Mouse (Mus musculus) frontal cortex, postnatal 25 days (tissue): ENCODE results near the gene Gdf7.

Experiments used
- DNase-seq, 2 experiments: peaks; one replicate each; pipeline ENCODE4 v3.0.0; 2022; ENCODE audit warnings: low spot score in 2 of 2

The Gdf7 gene

GRCm38 (mm10) chr12:8298361-8299142, 3.2 kb downstream of the Gdf7 start:
- DNase-seq = no peak

- no peak for DNase-seq
These were observed 4.1 kb downstream of the Gdf7 start for GRCm38 (mm10) chr12:8297586-8298214.

GRCm38 (mm10) chr12:8296154-8296553, 5.6 kb downstream of the Gdf7 start:
- no peak for DNase-seq

DNA sequence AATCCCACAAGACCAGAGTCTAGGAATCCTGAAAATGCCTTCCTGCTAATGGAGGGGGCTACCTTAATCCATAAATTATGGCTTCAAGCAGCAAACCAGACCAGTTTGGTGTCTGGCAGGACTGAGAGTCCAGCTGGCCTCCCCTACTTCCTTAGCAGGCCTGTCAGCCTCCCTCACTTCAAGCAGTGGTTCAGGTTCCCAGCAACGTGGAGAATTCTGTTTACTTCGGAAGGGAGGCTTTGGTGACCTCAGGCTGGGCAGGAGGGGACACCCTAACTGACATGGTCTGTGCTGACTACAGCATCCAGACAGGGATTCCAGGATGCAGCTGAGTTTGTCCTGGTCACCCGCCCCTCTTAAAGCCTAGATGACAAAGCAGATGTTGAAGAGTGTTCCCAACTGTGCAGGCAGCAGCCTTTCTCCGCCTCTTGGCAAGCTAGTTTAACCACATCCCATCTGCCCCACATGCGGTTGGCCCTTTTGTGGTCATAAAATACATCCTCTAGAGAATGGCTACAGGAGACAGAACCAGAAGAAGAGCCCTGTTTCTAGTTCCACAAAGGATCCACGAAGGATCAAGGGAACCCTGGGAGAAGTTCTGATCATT, 6.3 kb downstream of the Gdf7 start:
- no peak for DNase-seq

DNA sequence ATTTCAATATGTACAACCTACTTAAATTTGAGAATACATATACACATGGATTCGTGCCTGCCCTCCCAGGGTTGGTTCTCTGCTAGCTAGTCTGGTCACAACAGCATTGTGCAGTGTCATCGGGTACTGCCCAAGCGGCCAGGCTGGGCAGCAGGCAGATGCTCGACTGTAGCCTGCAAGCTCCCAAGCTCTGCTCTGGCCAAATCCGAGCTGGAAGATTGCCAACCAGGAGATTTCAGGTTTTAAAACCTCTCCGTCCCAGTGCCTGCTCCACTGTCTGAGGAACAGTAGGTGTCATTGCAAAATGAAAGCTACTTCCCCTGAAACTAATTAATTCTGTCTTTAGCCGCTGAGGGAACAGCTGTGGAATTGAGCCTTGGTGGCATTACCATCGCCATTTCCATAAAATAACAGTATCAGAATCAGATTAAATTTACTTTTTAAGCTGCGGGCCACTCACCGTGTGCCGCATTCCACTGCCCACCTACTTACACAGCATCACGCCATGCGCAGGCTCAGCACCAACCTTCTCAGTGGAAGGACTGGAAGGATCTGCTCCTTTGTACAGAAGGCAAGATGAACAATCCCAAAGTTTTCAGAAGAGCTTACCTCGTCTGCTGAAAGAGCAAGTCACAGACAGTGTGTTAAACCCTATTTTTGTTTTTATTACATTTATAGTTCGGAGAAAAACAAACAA, 10.4 kb downstream of the Gdf7 start:
- DNase-seq = no peak

DNA sequence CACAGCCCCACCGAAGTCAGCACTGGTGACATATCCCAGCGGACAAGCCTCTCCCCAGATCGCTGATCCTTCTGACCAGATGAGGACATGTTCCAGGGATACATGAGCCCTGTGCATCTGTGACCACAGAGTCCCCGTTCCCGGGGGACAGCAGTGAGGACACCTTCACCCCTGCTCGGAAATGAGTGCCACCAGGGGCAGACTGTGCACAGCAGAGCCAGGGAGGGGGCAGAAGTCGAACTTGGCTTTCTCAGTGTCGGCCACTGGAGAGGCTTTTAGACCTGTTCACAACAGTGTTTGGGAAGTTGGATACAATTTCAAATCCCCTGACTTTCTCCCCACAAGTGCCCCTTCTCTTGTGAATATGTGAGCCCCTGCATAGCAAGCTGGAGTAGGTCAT, 12.3 kb downstream of the Gdf7 start:
- no peak for DNase-seq

DNA sequence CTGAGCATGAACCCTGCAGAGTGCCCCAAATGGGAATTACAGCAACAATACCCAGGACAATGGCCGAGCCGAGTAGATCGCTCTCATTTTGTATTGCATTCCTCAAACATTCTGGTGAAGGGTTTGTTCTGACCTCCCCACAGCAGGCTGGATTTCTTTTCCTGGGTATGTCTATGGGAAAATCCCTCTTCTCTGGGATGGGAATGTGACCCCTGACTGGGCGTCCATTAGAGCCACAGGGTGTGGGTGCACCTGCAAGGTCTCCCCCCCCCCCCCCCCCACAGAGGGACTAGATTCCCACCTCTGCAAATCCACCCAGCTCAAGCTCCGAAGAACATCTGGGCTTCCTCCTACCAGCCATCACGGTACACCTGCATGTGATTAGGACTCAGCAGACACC, 12.7 kb downstream of the Gdf7 start:
- DNase-seq = no peak

- DNase-seq = no peak
These were observed 13.8 kb downstream of the Gdf7 start for GRCm38 (mm10) chr12:8287970-8288369.

- no peak for DNase-seq
These were observed 20.3 kb downstream of the Gdf7 start for GRCm38 (mm10) chr12:8281225-8282017.

DNA sequence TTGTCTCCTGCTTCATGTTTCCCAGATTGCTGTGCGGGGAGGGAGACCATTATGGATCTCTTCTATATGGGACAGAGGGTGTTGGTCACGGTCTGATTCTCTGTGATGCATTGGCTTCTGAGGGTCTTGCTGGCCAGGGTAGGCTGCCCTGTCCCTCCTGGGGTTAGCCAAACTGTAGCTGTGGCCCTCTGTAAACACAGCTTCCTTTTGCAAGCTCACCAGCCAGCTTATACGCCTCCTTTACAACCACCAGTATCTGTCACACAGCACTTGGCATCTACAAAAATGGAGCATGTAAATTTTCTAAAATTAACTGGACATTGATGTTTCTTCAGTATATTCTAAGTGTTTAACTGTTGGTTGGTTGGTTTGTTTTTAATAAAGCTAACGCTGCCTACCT, 26.3 kb downstream of the Gdf7 start:
- no peak for DNase-seq

GRCm38 (mm10) chr12:8273471-8274171, 28.1 kb downstream of the Gdf7 start:
- DNase-seq = no peak

DNA sequence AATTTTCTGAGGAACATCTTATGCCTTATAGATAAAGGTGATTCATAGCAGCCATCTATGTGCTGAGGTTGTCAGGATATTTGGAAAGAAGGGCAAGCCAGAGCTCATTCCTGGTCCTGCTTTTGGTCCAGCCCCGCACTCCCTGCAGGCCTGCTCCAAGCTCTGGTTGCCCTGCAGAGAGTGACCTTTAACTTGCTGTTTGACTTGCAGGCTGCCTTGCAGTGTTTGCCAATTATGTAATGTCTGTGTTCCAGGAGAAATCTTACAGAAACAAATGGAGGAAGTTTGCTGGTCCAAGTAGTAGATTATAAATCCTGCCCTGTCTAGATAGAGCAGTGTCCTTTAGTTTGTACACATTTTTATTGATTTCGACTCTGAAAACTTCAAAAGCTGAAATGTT, 30.3 kb downstream of the Gdf7 start:
- DNase-seq = no peak

GRCm38 (mm10) chr12:8269627-8270026, 32.1 kb downstream of the Gdf7 start:
- no peak for DNase-seq

- no peak for DNase-seq
These were observed 35.4 kb downstream of the Gdf7 start for GRCm38 (mm10) chr12:8266311-8266710.

DNA sequence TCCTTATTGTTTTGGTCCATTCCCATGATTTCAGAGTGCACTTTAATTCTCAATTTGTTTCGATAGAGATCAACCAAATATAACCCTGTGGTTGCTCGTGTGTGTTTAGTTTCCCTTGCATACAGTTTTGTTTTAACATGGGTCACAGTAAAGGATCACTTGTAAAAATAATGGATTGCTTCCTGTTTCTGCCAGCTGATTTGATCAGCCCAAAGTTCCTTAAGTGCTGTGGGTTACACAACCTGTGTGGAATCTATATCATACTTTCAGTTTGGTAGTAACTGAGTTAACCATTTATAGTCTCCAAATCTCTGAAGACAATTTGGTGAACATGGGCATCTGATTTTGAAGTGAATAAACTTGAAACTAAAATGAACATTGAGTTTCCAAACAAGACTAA, 41.5 kb downstream of the Gdf7 start:
- no peak for DNase-seq
